Mouse (Mus musculus) G1E (cell line): Measurements from ENCODE around the gene Naa15.

Experiments
- CTCF ChIP-seq: IDR thresholded peaks from 2 replicates; pipeline ENCODE4 v1.5.1; 2012; ENCODE audit warnings: low read depth, low read length, inconsistent platforms, mixed read lengths
- TAL1 ChIP-seq: conservative IDR thresholded peaks from 2 replicates; pipeline ENCODE4 v1.6.1; 2012; ENCODE audit warnings: low read depth, low read length, inconsistent platforms, mixed read lengths

DNA sequence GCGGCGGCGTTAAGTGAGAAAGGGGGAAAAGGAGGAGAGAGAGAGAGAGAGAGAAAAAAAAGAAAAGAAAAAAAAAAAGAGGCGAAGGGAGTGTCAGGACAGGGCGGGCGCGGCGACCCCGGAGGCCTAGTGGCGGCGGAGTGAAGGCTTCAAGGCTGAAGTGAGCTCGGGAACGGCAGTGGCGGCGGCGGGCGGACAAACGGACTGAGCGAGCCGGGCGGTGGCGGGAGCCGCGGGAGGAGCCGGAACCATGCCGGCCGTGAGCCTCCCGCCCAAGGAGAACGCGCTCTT is 1.1 kb downstream of the Naa15 start:
- TF ChIP-seq CTCF (no peak), TAL1 (no peak)
